Comparison of ENCODE assay signal across 16 mouse cellular contexts in genomic region chr16:39071431-39071830, GRCm38 (mm10).
"Had no signal": no experiment of that assay in that cellular context is flagged by ENCODE, and none has a peak within 500 bp of the region (broad histone marks: within the 10 kb centered on the region; RNA-seq: fewer than 3 reads in every experiment).

No protein-coding gene starts in this region.

- DNase-seq: kidney, adult 9 months; kidney, postnatal 10 days; kidney, postnatal 4 days; lung, embryonic 14.5 days; lung, postnatal 10 days; lung, postnatal 4 days; right cerebral cortex, postnatal 4 days; spleen, adult 18-20 months; thymus, adult 18-20 months; thymus, postnatal 14 days had no signal

- H3K4me3 ChIP-seq: left cerebral cortex, adult 2 months; limb, embryonic 15.5 days; liver, embryonic 12.5 days; midbrain, embryonic 10.5 days; myocyte; neural tube, embryonic 15.5 days had no signal

- H3K27ac ChIP-seq: left cerebral cortex, adult 2 months; limb, embryonic 15.5 days; liver, embryonic 12.5 days; midbrain, embryonic 10.5 days; neural tube, embryonic 15.5 days had no signal

- ATAC-seq: liver, embryonic 12.5 days had no signal

- H3K4me1 ChIP-seq: limb, embryonic 15.5 days; liver, embryonic 12.5 days; midbrain, embryonic 10.5 days; neural tube, embryonic 15.5 days had no signal

- H3K9me3 ChIP-seq: limb, embryonic 15.5 days; liver, embryonic 12.5 days; midbrain, embryonic 10.5 days; neural tube, embryonic 15.5 days had no signal

- H3K9ac ChIP-seq: limb, embryonic 15.5 days; liver, embryonic 12.5 days; lung, embryonic 14.5 days; neural tube, embryonic 15.5 days had no signal

- H3K4me2 ChIP-seq: limb, embryonic 15.5 days; liver, embryonic 12.5 days; lung, embryonic 14.5 days; neural tube, embryonic 15.5 days had no signal

- H3K27me3 ChIP-seq: limb, embryonic 15.5 days; liver, embryonic 12.5 days; neural tube, embryonic 15.5 days had no signal

- H3K36me3 ChIP-seq: limb, embryonic 15.5 days; liver, embryonic 12.5 days; midbrain, embryonic 10.5 days; neural tube, embryonic 15.5 days had no signal
